Mouse (Mus musculus): ENCODE data around the gene Osbpl10.

- TF ChIP-seq POLR2A (IDR thresholded peaks at IDR 0.05; ENCODE audit: borderline replicate concordance, extremely low read depth, low read depth, low read length) (no peak), CTCF (IDR thresholded peaks at IDR 0.05; ENCODE audit: insufficient read depth, low read length) (peak; percentile 46; the same call in 1 of the 2 replicates)
Measured at GRCm38 (mm10) chr9:115163031-115163430, 184.7 kb downstream of the Osbpl10 start.

All from lung, adult 2 months (tissue).